Mouse (Mus musculus) neural tube, embryonic 10.5 days (tissue): ENCODE results near the gene Entpd7.

Source experiments
- DNase-seq: peaks from one replicate; pipeline ENCODE4 v3.0.0-alpha.2; 2017; ENCODE audit warnings: low spot score; ENCODE audit errors: extremely low spot score

Gene Entpd7

GRCm38 (mm10) chr19:43769366-43769960 lies 80.0 kb downstream of the Entpd7 start:
- DNase-seq, result no peak

GRCm38 (mm10) chr19:43770584-43770983 lies 81.1 kb downstream of the Entpd7 start:
- DNase-seq, result no peak

- no peak for DNase-seq
These were observed 82.1 kb downstream of the Entpd7 start for GRCm38 (mm10) chr19:43771499-43771969.

- DNase-seq, result no peak
These were observed 82.8 kb downstream of the Entpd7 start for GRCm38 (mm10) chr19:43772311-43772710.

- no peak for DNase-seq
These were observed 86.0 kb downstream of the Entpd7 start for GRCm38 (mm10) chr19:43775433-43775832.

GRCm38 (mm10) chr19:43776561-43776960 lies 87.1 kb downstream of the Entpd7 start:
- DNase-seq, result no peak

- DNase-seq, result no peak
These were observed 87.8 kb downstream of the Entpd7 start for GRCm38 (mm10) chr19:43777308-43777707.

GRCm38 (mm10) chr19:43780391-43780790 lies 90.9 kb downstream of the Entpd7 start:
- no peak for DNase-seq

GRCm38 (mm10) chr19:43781980-43782379 lies 92.5 kb downstream of the Entpd7 start, which contains the start of gene Abcc2:
Gene Abcc2 (plus strand): TSS chr19:43782192.
- no peak for DNase-seq
